Mouse (Mus musculus) hindbrain, embryonic 12.5 days (tissue): Measurements from ENCODE around the gene Naaladl2. TPM values are rescaled to one million over a fixed set of nuclear protein-coding genes. Genes with fewer than 3 reads are reported as not detected.
A peak's percentile ranks its signal among the peaks of the same experiment; 100 is the strongest.

Experiments used
- ATAC-seq: fragments of 200-750 bp; cut with Nextera tagmentation; 2 replicates; pipeline ENCODE4 v1.8.0; 2017; ENCODE audit warnings: moderate TSS enrichment; ENCODE audit not compliant: low FRiP score
- H3K27ac ChIP-seq: fragments of 300-500 bp; sonication (generic); 2 replicates; pipeline ENCODE4 v1.5.1; 2016; ENCODE audit warnings: mild to moderate bottlenecking
- H3K27me3 ChIP-seq: fragments of 300-500 bp; sonication (generic); 2 replicates; pipeline ENCODE4 v1.6.1; 2016; ENCODE audit warnings: mild to moderate bottlenecking
- H3K36me3 ChIP-seq: fragments of 300-500 bp; sonication (generic); 2 replicates; pipeline ENCODE4 v1.6.1; 2016; ENCODE audit warnings: mild to moderate bottlenecking
- H3K4me1 ChIP-seq: fragments of 300-500 bp; sonication (generic); 2 replicates; pipeline ENCODE4 v1.6.1; 2016
- H3K4me2 ChIP-seq: fragments of 300-500 bp; sonication (generic); replicated peaks from 2 replicates; pipeline ENCODE4 v1.6.1; 2016; ENCODE audit warnings: mild to moderate bottlenecking
- H3K4me3 ChIP-seq: fragments of 300-500 bp; sonication (generic); 2 replicates; pipeline ENCODE4 v1.5.1; 2016; ENCODE audit warnings: mild to moderate bottlenecking
- H3K9ac ChIP-seq: fragments of 300-500 bp; sonication (generic); 2 replicates; pipeline ENCODE4 v1.6.1; 2016; ENCODE audit warnings: mild to moderate bottlenecking, moderate library complexity
- H3K9me3 ChIP-seq: fragments of 300-500 bp; sonication (generic); replicated peaks from 2 replicates; pipeline ENCODE4 v1.6.1; 2016; ENCODE audit warnings: mild to moderate bottlenecking
- WGBS: fragments of 180-500 bp; shearing (Covaris S2); methylation state at CpG from one replicate; pipeline ENCODE4 v1.1.7; 2016; 5-methylcytosine and 5-hydroxymethylcytosine counted together
- polyA plus RNA-seq: library from polyadenylated mRNA; unstranded; fragments of >200 nt; fragmentation: Nextera tagmentation; extraction: Ambion mirVana; gene quantifications from 2 replicates; pipeline ENCODE4 v1.2.1, GENCODE M21; 2016

Naaladl2 gene
- polyA plus RNA-seq, 1 experiment from 2014 or later = 0.63 TPM

GRCm38 (mm10) chr3:24749055-24749454 is 395.0 kb downstream of the Naaladl2 start:
- H3K27me3 ChIP-seq = no peaks in the 10 kb centered on the region
- H3K9me3 ChIP-seq = no peaks in the 10 kb centered on the region
- no peak for ATAC-seq
- no peak overlapping the region for H3K9ac ChIP-seq
- H3K36me3 ChIP-seq = no peaks in the 10 kb centered on the region
- 77% methylated on average over 3 of the region's 3 CpGs for WGBS
- no peak overlapping the region for H3K27ac ChIP-seq
- H3K4me2 ChIP-seq = no peak overlapping the region
- H3K4me3 ChIP-seq = no peak overlapping the region
- H3K4me1 ChIP-seq = no peaks in the 10 kb centered on the region

- Histone ChIP-seq H3K27ac (no peak overlapping the region), H3K36me3 (no peaks in the 10 kb centered on the region), H3K27me3 (no peaks in the 10 kb centered on the region), H3K4me3 (no peak overlapping the region), H3K4me2 (no peak overlapping the region), H3K9ac (no peak overlapping the region), H3K4me1 (no peaks in the 10 kb centered on the region), H3K9me3 (no peaks in the 10 kb centered on the region)
- ATAC-seq = no peak
- WGBS = 88% methylated on average over 6 of the region's 6 CpGs
Measured at GRCm38 (mm10) chr3:24747182-24747856, 396.7 kb downstream of the Naaladl2 start.

- H3K4me2 ChIP-seq = no peak overlapping the region
- H3K4me1 ChIP-seq = no peaks in the 10 kb centered on the region
- H3K9me3 ChIP-seq = no peaks in the 10 kb centered on the region
- no peaks in the 10 kb centered on the region for H3K27me3 ChIP-seq
- H3K4me3 ChIP-seq = no peak overlapping the region
- WGBS = 84% methylated on average over 3 of the region's 3 CpGs
- H3K27ac ChIP-seq = no peak overlapping the region
- no peak for ATAC-seq
- H3K9ac ChIP-seq = no peak overlapping the region
- H3K36me3 ChIP-seq = no peaks in the 10 kb centered on the region
Measured at GRCm38 (mm10) chr3:24743946-24744345, 400.1 kb downstream of the Naaladl2 start.

- ATAC-seq = no peak
- Histone ChIP-seq H3K27ac (no peak overlapping the region), H3K4me2 (no peak overlapping the region), H3K9ac (no peak overlapping the region), H3K4me1 (no peaks in the 10 kb centered on the region), H3K9me3 (no peaks in the 10 kb centered on the region), H3K36me3 (no peaks in the 10 kb centered on the region), H3K4me3 (no peak overlapping the region), H3K27me3 (no peaks in the 10 kb centered on the region)
- 62% methylated on average over 3 of the region's 3 CpGs for WGBS
Measured at GRCm38 (mm10) chr3:24719181-24719749, 424.8 kb downstream of the Naaladl2 start.

GRCm38 (mm10) chr3:24714770-24715169 is 429.3 kb downstream of the Naaladl2 start:
- Histone ChIP-seq H3K9me3 (no peaks in the 10 kb centered on the region), H3K27me3 (no peaks in the 10 kb centered on the region), H3K36me3 (no peaks in the 10 kb centered on the region), H3K9ac (no peak overlapping the region), H3K4me1 (no peaks in the 10 kb centered on the region), H3K4me3 (no peak overlapping the region), H3K27ac (no peak overlapping the region), H3K4me2 (no peak overlapping the region)
- ATAC-seq = no peak
- 81% methylated on average over 3 of the region's 3 CpGs for WGBS

- H3K4me2 ChIP-seq = no peak overlapping the region
- H3K9me3 ChIP-seq = no peaks in the 10 kb centered on the region
- H3K27me3 ChIP-seq = no peaks in the 10 kb centered on the region
- H3K9ac ChIP-seq = no peak overlapping the region
- no peak overlapping the region for H3K27ac ChIP-seq
- H3K4me3 ChIP-seq = no peak overlapping the region
- WGBS = 72% methylated on average over 4 of the region's 4 CpGs
- H3K36me3 ChIP-seq = no peaks in the 10 kb centered on the region
- 0 out of 2 replicates have a peak, but pooled peaks cover 5% of the 10 kb centered on the region for H3K4me1 ChIP-seq
- peak; percentile 56; the same call in 1 of the 2 replicates for ATAC-seq
Measured at GRCm38 (mm10) chr3:24705778-24706423, 438.2 kb downstream of the Naaladl2 start.

GRCm38 (mm10) chr3:24690162-24690915 is 453.7 kb downstream of the Naaladl2 start:
- Histone ChIP-seq H3K9ac (no peak overlapping the region), H3K4me2 (no peak overlapping the region), H3K4me3 (no peak overlapping the region), H3K27ac (no peak overlapping the region), H3K36me3 (no peaks in the 10 kb centered on the region), H3K4me1 (no peaks in the 10 kb centered on the region), H3K9me3 (no peaks in the 10 kb centered on the region), H3K27me3 (no peaks in the 10 kb centered on the region)
- 90% methylated on average over 2 of the region's 2 CpGs for WGBS
- no peak for ATAC-seq

- Histone ChIP-seq H3K36me3 (no peaks in the 10 kb centered on the region), H3K4me2 (no peak overlapping the region), H3K27ac (no peak overlapping the region), H3K4me1 (no peaks in the 10 kb centered on the region), H3K9me3 (no peaks in the 10 kb centered on the region), H3K27me3 (no peaks in the 10 kb centered on the region), H3K9ac (no peak overlapping the region), H3K4me3 (no peak overlapping the region)
- ATAC-seq = no peak
- WGBS = 78% methylated on average over 3 of the region's 3 CpGs
Measured at GRCm38 (mm10) chr3:24670500-24670899, 473.6 kb downstream of the Naaladl2 start.

- Histone ChIP-seq H3K9me3 (no peaks in the 10 kb centered on the region), H3K27me3 (no peaks in the 10 kb centered on the region), H3K4me1 (no peaks in the 10 kb centered on the region), H3K4me2 (no peak overlapping the region), H3K9ac (no peak overlapping the region), H3K27ac (no peak overlapping the region), H3K36me3 (no peaks in the 10 kb centered on the region), H3K4me3 (no peak overlapping the region)
- 87% methylated on average over 3 of the region's 3 CpGs for WGBS
- ATAC-seq = no peak
Measured at GRCm38 (mm10) chr3:24668052-24668916, 475.8 kb downstream of the Naaladl2 start.

- no peaks in the 10 kb centered on the region for H3K27me3 ChIP-seq
- no peaks in the 10 kb centered on the region for H3K9me3 ChIP-seq
- no peak overlapping the region for H3K4me3 ChIP-seq
- no peaks in the 10 kb centered on the region for H3K4me1 ChIP-seq
- H3K27ac ChIP-seq = no peak overlapping the region
- WGBS = 83% methylated on average over 1 of the region's 1 CpGs
- H3K36me3 ChIP-seq = no peaks in the 10 kb centered on the region
- no peak overlapping the region for H3K9ac ChIP-seq
- ATAC-seq = no peak
- no peak overlapping the region for H3K4me2 ChIP-seq
Measured at GRCm38 (mm10) chr3:24665408-24665807, 478.7 kb downstream of the Naaladl2 start.

GRCm38 (mm10) chr3:24663749-24664148 is 480.3 kb downstream of the Naaladl2 start:
- H3K4me3 ChIP-seq = no peak overlapping the region
- H3K4me1 ChIP-seq = no peaks in the 10 kb centered on the region
- H3K4me2 ChIP-seq = no peak overlapping the region
- no peak overlapping the region for H3K9ac ChIP-seq
- no peak overlapping the region for H3K27ac ChIP-seq
- no peaks in the 10 kb centered on the region for H3K27me3 ChIP-seq
- H3K9me3 ChIP-seq = no peaks in the 10 kb centered on the region
- ATAC-seq = no peak
- no peaks in the 10 kb centered on the region for H3K36me3 ChIP-seq

GRCm38 (mm10) chr3:24630032-24630431 is 514.0 kb downstream of the Naaladl2 start:
- 67% methylated on average over 1 of the region's 1 CpGs for WGBS
- Histone ChIP-seq H3K4me2 (no peak overlapping the region), H3K27me3 (no peaks in the 10 kb centered on the region), H3K4me1 (no peaks in the 10 kb centered on the region), H3K27ac (no peak overlapping the region), H3K36me3 (no peaks in the 10 kb centered on the region), H3K4me3 (no peak overlapping the region), H3K9ac (no peak overlapping the region), H3K9me3 (no peaks in the 10 kb centered on the region)
- no peak for ATAC-seq
